16 mouse cellular contexts compared by ENCODE assay signal in the genomic region with DNA sequence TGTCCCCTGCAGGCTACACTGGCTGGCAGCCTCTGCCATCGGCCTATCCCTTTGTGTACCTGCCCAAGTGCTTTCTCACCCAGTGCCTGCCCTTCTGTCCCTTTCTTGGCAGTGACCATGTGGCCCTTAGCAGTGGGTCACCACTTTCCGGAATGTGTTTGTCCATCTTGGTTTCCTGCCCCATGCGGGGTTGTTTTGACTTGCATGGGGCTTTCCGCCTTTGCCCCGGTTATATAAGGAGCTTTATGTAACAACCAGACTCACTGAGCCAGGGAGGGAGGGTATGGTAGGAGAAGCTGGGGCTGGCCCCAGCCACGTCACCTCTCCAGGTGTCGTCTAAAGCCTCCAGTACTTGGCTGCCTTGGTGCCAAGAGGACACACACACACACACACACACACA. TPM values are rescaled to one million over a fixed set of nuclear protein-coding genes. Genes with fewer than 3 reads are reported as not detected.
DNase-seq lines count a peak whose midpoint lies in the region.
"Had no signal": no experiment of that assay in that cellular context is flagged by ENCODE, and none has a peak within 500 bp of the region (broad histone marks: within the 10 kb centered on the region; RNA-seq: fewer than 3 reads in every experiment).

No protein-coding gene starts in this region.

- DNase-seq in gastrocnemius, postnatal 14 days: peak; percentile 4
- DNase-seq in gastrocnemius, postnatal 4 days (ENCODE audit: low spot score in 2 of 2): no peak
- peak; percentile 83 to 90 for DNase-seq in lung, adult 18-20 months
- DNase-seq in lung, postnatal 14 days: no peak
- DNase-seq in adipocyte (ENCODE audit: low spot score): peak; percentile 41
- DNase-seq in kidney, postnatal 14 days: peak; percentile 73
- DNase-seq in forebrain, embryonic 10.5 days (ENCODE audit: extremely low spot score, low spot score): no peak
- DNase-seq in left cerebral cortex, postnatal 4 days: no peak
- DNase-seq: adrenal gland, adult 8-10 months; B cell, adult 2 months; cerebellum, postnatal 14 days had no signal

- H3K4me3 ChIP-seq in forebrain, embryonic 10.5 days: no peak overlapping the region
- H3K4me3 ChIP-seq: embryonic facial prominence, embryonic 10.5 days; left cerebral cortex, adult 2 months; liver, embryonic 12.5 days had no signal

- 93% methylated on average over 7 of the region's 7 CpGs for WGBS in forebrain, embryonic 10.5 days

- no peaks in the 10 kb centered on the region for H3K9me3 ChIP-seq in forebrain, embryonic 10.5 days
- H3K9me3 ChIP-seq: embryonic facial prominence, embryonic 10.5 days; liver, embryonic 12.5 days had no signal

- no peaks in the 10 kb centered on the region for H3K36me3 ChIP-seq in forebrain, embryonic 10.5 days (replicated peaks)
- H3K36me3 ChIP-seq: embryonic facial prominence, embryonic 10.5 days; liver, embryonic 12.5 days had no signal

- no peak overlapping the region for H3K27ac ChIP-seq in forebrain, embryonic 10.5 days
- H3K27ac ChIP-seq: embryonic facial prominence, embryonic 10.5 days; hindbrain, embryonic 14.5 days; kidney, postnatal 0 days; left cerebral cortex, adult 2 months; liver, embryonic 12.5 days had no signal

- intact Hi-C loops in gastrocnemius, postnatal 14 days (cut with DNase I; ENCODE audit: low total_unique reads): no loop called here
- intact Hi-C loops in left cerebral cortex, postnatal 4 days (cut with DNase I): no loop called here

- no peaks in the 10 kb centered on the region for H3K27me3 ChIP-seq in forebrain, embryonic 10.5 days (ENCODE audit: poor library complexity, severe bottlenecking)
- H3K27me3 ChIP-seq: liver, embryonic 12.5 days had no signal

- 0 out of 2 replicates have a peak, but pooled peaks cover 3% of the 10 kb centered on the region for H3K4me1 ChIP-seq in forebrain, embryonic 10.5 days

RNA-seq across cellular contexts. Expression of gene Sik1, which starts 48.4 kb away (rescaled TPM):
- total RNA-seq in gastrocnemius, postnatal 14 days (2021): 10 to 100 TPM; 18.1 to 18.6 TPM
- total RNA-seq in gastrocnemius, postnatal 4 days (2021): 10 to 100 TPM; 80.3 to 83.2 TPM
- 10.0 and 11.4 TPM in 2 replicates for polyA plus RNA-seq in forebrain, embryonic 10.5 days (2016; fragmentation: Nextera tagmentation; extraction: Ambion mirVana)
- 10 to 100 TPM; 34.7 to 39.7 TPM for total RNA-seq in left cerebral cortex, postnatal 4 days (2021)

Comparison
In these comparisons a context has a peak if more than half of its experiments do, and no peak if none do; other contexts are left out.
1. DNase-seq: peak in gastrocnemius, postnatal 14 days (single experiment), lung, adult 18-20 months (2 of 2), adipocyte (single experiment) and kidney, postnatal 14 days (single experiment); none in gastrocnemius, postnatal 4 days (0 of 2), lung, postnatal 14 days (single experiment), forebrain, embryonic 10.5 days (single experiment) and left cerebral cortex, postnatal 4 days (single experiment).